Mouse (Mus musculus) intestine, embryonic 14.5 days (tissue): ENCODE measurements around the gene Tmem136. TPM values are rescaled to one million over a fixed set of nuclear protein-coding genes. Genes with fewer than 3 reads are reported as not detected.

Source experiments
- ATAC-seq: fragments of 200-750 bp; cut with Nextera tagmentation; replicated peaks from 2 replicates; pipeline ENCODE4 v1.8.0; 2017; ENCODE audit warnings: low read depth, moderate number of reproducible peaks, moderate TSS enrichment, moderate library complexity; ENCODE audit not compliant: low FRiP score, low TSS enrichment
- DNase-seq: peaks from one replicate; pipeline ENCODE4 v3.0.0-alpha.2; 2018; ENCODE audit warnings: low spot score
- H3K27ac ChIP-seq: fragments of 300-500 bp; sonication (generic); 2 replicates; pipeline ENCODE4 v1.5.1; 2014; ENCODE audit warnings: low read depth, mild to moderate bottlenecking, control low read depth
- H3K27me3 ChIP-seq: fragments of 300-500 bp; sonication (generic); replicated peaks from 2 replicates; pipeline ENCODE4 v1.6.1; 2014; ENCODE audit warnings: low read length, control low read depth; ENCODE audit not compliant: control insufficient read depth, insufficient read depth
- H3K36me3 ChIP-seq: fragments of 300-500 bp; sonication (generic); 2 replicates; pipeline ENCODE4 v1.6.1; 2014; ENCODE audit warnings: low read length, control low read depth; ENCODE audit not compliant: control insufficient read depth, insufficient read depth
- H3K4me1 ChIP-seq: fragments of 300-500 bp; sonication (generic); replicated peaks from 2 replicates; pipeline ENCODE4 v1.6.1; 2014; ENCODE audit warnings: low read length, control low read depth, mixed read lengths; ENCODE audit not compliant: control insufficient read depth, insufficient read depth
- H3K4me2 ChIP-seq: fragments of 300-500 bp; sonication (generic); 2 replicates; pipeline ENCODE4 v1.6.1; 2014; ENCODE audit warnings: low read length
- H3K4me3 ChIP-seq: fragments of 300-500 bp; sonication (generic); 2 replicates; pipeline ENCODE4 v1.5.1; 2014; ENCODE audit warnings: low read depth, low read length, control low read depth, mixed read lengths
- H3K9ac ChIP-seq: fragments of 300-500 bp; sonication (generic); 2 replicates; pipeline ENCODE4 v1.6.1; 2014; ENCODE audit warnings: mild to moderate bottlenecking, low read length
- H3K9me3 ChIP-seq: fragments of 300-500 bp; sonication (generic); 2 replicates; pipeline ENCODE4 v1.6.1; 2016; ENCODE audit warnings: low read length, control low read depth; ENCODE audit not compliant: control insufficient read depth
- WGBS: fragments of 180-500 bp; shearing (Covaris S2); extraction: QIAGEN DNeasy Blood & Tissue Kit; methylation state at CpG from one replicate; pipeline ENCODE4 v1.1.7; 2014; 5-methylcytosine and 5-hydroxymethylcytosine counted together
- polyA plus RNA-seq: library from polyadenylated mRNA; unstranded; fragments of >200 nt; fragmentation: Nextera tagmentation; extraction: Ambion mirVana; gene quantifications from 2 replicates; pipeline ENCODE4 v1.2.1, GENCODE M21; 2014

The Tmem136 gene
- polyA plus RNA-seq = 5.8 and 6.7 TPM in 2 replicates

- Histone ChIP-seq H3K9me3 (no peaks in the 10 kb centered on the region), H3K4me3 (peak within 1 kb of the TSS; percentile 74), H3K4me1 (peaks cover 11% of the 10 kb centered on the region), H3K27me3 (no peaks in the 10 kb centered on the region), H3K36me3 (peaks cover 4% of the 10 kb centered on the region; the same call in 1 of the 2 replicates), H3K4me2 (peak within 1 kb of the TSS; percentile 65), H3K27ac (peak within 1 kb of the TSS; percentile 1; the same call in 1 of the 2 replicates), H3K9ac (peak within 1 kb of the TSS; percentile 72)
- DNase-seq (peak; percentile 78), ATAC-seq (peak; percentile 92)
- 4% methylated on average over 55 of the region's 55 CpGs for WGBS
These were observed at the start of gene Tmem136 for GRCm38 (mm10) chr9:43116134-43116996. TSS of gene Tmem136 (minus strand) at chr9:43116570.

- no peak overlapping the region for H3K9ac ChIP-seq
- no peak overlapping the region for H3K4me2 ChIP-seq
- no peaks in the 10 kb centered on the region for H3K4me1 ChIP-seq
- H3K27me3 ChIP-seq = no peaks in the 10 kb centered on the region
- WGBS = 83% methylated on average over 6 of the region's 6 CpGs
- no peaks in the 10 kb centered on the region for H3K36me3 ChIP-seq
- H3K27ac ChIP-seq = no peak overlapping the region
- H3K9me3 ChIP-seq = no peaks in the 10 kb centered on the region
- no peak for ATAC-seq
- no peak overlapping the region for H3K4me3 ChIP-seq
- DNase-seq = no peak
These were observed 39.6 kb upstream of the Tmem136 start for GRCm38 (mm10) chr9:43155960-43156359.

- DNase-seq (no peak), ATAC-seq (no peak)
- no peaks in the 10 kb centered on the region for H3K36me3 ChIP-seq
- 0 out of 2 replicates have a peak, but pooled peaks cover 5% of the 10 kb centered on the region for H3K4me1 ChIP-seq
- no peak overlapping the region for H3K27ac ChIP-seq
- H3K4me3 ChIP-seq = no peak overlapping the region
- no peaks in the 10 kb centered on the region for H3K27me3 ChIP-seq
- no peak overlapping the region for H3K9ac ChIP-seq
- WGBS = 85% methylated on average over 6 of the region's 6 CpGs
- no peaks in the 10 kb centered on the region for H3K9me3 ChIP-seq
- H3K4me2 ChIP-seq = no peak overlapping the region
These were observed 35.4 kb upstream of the Tmem136 start for GRCm38 (mm10) chr9:43151779-43152178.

- no peaks in the 10 kb centered on the region for H3K27me3 ChIP-seq
- no peak overlapping the region for H3K27ac ChIP-seq
- no peak overlapping the region for H3K4me2 ChIP-seq
- H3K4me3 ChIP-seq = no peak overlapping the region
- H3K9ac ChIP-seq = no peak overlapping the region
- no peak for DNase-seq
- H3K4me1 ChIP-seq = 0 out of 2 replicates have a peak, but pooled peaks cover 5% of the 10 kb centered on the region
- H3K9me3 ChIP-seq = no peaks in the 10 kb centered on the region
- H3K36me3 ChIP-seq = no peaks in the 10 kb centered on the region
- no peak for ATAC-seq
- 74% methylated on average over 9 of the region's 9 CpGs for WGBS
These were observed 34.6 kb upstream of the Tmem136 start for GRCm38 (mm10) chr9:43150957-43151356.

GRCm38 (mm10) chr9:43150075-43150474 is 33.7 kb upstream of the Tmem136 start:
- Histone ChIP-seq H3K4me2 (peak overlapping the region; percentile 25), H3K9ac (no peak overlapping the region), H3K4me1 (0 out of 2 replicates have a peak, but pooled peaks cover 5% of the 10 kb centered on the region), H3K27ac (no peak overlapping the region), H3K4me3 (no peak overlapping the region), H3K9me3 (no peaks in the 10 kb centered on the region), H3K36me3 (no peaks in the 10 kb centered on the region), H3K27me3 (no peaks in the 10 kb centered on the region)
- DNase-seq (peak; percentile 59), ATAC-seq (peak; percentile 87)
- WGBS = 22% methylated on average over 10 of the region's 10 CpGs

- ATAC-seq (no peak), DNase-seq (no peak)
- H3K27me3 ChIP-seq = no peaks in the 10 kb centered on the region
- H3K9me3 ChIP-seq = no peaks in the 10 kb centered on the region
- no peak overlapping the region for H3K4me2 ChIP-seq
- H3K4me1 ChIP-seq = peaks cover 5% of the 10 kb centered on the region; the same call in 1 of the 2 replicates
- H3K36me3 ChIP-seq = no peaks in the 10 kb centered on the region
- WGBS = 79% methylated on average over 3 of the region's 3 CpGs
- H3K9ac ChIP-seq = no peak overlapping the region
- H3K4me3 ChIP-seq = no peak overlapping the region
- no peak overlapping the region for H3K27ac ChIP-seq
These were observed 33.1 kb upstream of the Tmem136 start for GRCm38 (mm10) chr9:43149498-43149897.

GRCm38 (mm10) chr9:43145196-43145595 is 28.8 kb upstream of the Tmem136 start:
- Histone ChIP-seq H3K27ac (no peak overlapping the region), H3K9me3 (no peaks in the 10 kb centered on the region), H3K4me2 (no peak overlapping the region), H3K36me3 (no peaks in the 10 kb centered on the region), H3K9ac (no peak overlapping the region), H3K27me3 (no peaks in the 10 kb centered on the region), H3K4me3 (no peak overlapping the region), H3K4me1 (peaks cover 8% of the 10 kb centered on the region; the same call in 1 of the 2 replicates)
- DNase-seq = no peak
- ATAC-seq = no peak
- 88% methylated on average over 4 of the region's 4 CpGs for WGBS

GRCm38 (mm10) chr9:43144206-43144810 is 27.9 kb upstream of the Tmem136 start:
- H3K36me3 ChIP-seq = no peaks in the 10 kb centered on the region
- 72% methylated on average over 12 of the region's 12 CpGs for WGBS
- ATAC-seq (no peak), DNase-seq (no peak)
- no peak overlapping the region for H3K27ac ChIP-seq
- peaks cover 3% of the 10 kb centered on the region; the same call in 1 of the 2 replicates for H3K4me1 ChIP-seq
- H3K9me3 ChIP-seq = no peaks in the 10 kb centered on the region
- H3K4me3 ChIP-seq = no peak overlapping the region
- H3K4me2 ChIP-seq = no peak overlapping the region
- no peak overlapping the region for H3K9ac ChIP-seq
- no peaks in the 10 kb centered on the region for H3K27me3 ChIP-seq
